Mouse (Mus musculus) cerebellum, postnatal 36 days (tissue): ENCODE data around the gene Fam229a.
"Not testable (repeated sequence)": the region's sequence is repeated elsewhere in the genome, so short reads cannot be mapped to it uniquely, and the experiment has no call there.

ENCODE experiments used
- DNase-seq, 2 experiments: peaks; one replicate each; pipeline ENCODE4 v3.0.0; 2021 to 2022; ENCODE audit warnings: mixed read lengths in 2 of 2

Fam229a gene

DNA sequence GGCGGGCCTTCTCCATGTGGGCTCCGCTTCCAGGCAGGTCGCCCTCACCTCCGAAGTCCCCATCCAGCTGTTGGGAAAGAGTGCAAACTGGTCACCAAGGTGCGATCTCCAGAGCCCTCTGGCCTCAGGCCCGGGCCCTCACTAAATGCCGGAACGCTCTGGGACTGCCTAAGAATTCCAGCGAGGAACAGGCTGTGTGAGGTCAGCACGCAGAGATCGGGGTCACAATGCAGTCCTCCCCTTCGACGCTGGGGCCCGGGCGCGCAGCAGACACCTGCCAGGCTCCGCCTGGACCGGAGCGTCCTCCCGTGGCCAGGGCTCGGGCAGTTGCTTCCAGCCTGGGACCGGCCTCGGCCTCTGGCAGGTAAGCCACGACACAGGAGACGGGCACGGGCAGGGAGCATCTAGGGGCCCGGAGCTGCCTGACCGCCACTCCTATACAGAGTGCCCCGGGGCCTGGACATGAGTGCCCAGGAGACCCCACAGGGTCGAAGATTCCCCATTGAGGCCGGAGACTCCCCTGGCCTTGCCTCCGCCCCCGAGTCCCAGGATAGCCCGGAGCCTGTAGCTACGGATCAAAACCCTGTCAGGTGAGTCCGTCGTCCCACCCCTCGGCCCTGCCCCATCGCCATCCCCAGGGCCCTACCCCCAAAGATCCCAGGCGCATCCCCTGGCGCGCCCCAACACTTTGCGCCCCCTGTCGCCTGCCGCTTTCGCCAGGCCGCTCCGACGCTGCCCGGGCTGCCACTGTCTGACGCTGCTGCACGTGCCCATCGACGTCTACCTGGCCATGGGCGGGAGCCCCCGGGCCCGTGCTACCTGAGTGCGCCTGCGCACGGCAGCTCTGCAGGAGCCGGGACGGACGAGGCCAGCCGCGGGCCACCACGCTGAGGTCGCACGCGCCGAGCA, at the start of gene Fam229a, which contains the start of gene Tssk3:
TSS of gene Fam229a (plus strand) at position 219 of the 909 bp plus-strand sequence.
TSS of gene Tssk3 (minus strand) at position 51 of the 909 bp plus-strand sequence.
- DNase-seq: peak; percentile 31 to 66

DNA sequence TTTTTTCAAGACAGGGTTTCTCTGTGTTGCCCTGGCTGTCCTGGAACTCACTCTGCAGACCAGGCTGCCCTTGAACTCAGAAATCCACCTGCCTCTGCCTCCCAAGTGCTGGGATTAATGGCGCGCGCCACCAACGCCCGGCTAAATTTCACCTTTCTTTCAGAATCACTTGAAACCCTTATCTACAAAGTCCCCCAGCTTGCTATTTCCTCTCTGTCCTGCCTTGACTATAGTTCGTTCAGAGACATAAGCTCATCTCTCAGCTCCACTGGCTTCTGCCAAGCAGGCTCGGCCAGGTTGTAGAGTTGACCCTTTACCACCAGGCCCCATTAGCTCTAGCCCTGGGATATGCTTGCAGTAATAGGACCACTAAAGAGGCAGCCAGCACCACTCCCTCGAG, 43.6 kb upstream of the Fam229a start:
- no peak for DNase-seq

DNA sequence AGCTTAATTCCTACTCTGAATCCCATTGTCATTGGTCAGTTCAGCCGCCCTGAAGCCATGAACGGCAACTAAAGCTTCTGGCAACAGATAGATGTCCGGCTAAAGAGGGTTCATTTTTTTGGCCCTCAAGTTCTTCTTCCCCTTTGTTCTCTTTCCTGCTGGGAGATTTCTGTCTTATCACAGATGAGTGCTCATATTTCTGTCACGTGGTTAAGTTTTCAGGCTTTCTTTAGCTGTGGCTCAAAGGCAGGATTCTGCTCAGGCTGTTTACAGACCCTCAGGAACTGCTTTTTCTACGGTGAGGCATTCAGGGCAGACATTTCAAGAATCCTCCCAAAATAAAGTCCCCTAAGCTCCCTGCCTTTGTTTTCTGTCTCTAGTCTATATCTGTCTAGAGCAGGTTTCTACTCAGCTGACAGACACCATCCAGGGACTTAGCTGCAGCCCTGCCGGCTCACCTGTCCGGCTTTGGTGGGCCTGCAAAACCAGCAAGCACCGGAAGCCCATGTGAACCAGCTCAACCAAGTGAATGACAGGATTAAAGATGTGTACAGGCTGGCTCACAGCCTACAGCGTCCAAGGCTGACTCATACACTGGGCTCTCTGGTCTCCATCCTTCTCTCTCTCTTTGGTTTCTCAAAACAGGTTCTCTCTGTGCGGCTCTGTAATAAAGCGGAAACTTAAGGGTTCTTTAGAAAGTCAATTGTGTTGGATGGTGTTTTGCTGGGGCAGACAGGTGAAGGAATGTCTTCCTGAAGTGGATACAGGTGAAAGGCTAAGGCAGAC, 43.0 kb upstream of the Fam229a start:
- DNase-seq: no peak

DNA sequence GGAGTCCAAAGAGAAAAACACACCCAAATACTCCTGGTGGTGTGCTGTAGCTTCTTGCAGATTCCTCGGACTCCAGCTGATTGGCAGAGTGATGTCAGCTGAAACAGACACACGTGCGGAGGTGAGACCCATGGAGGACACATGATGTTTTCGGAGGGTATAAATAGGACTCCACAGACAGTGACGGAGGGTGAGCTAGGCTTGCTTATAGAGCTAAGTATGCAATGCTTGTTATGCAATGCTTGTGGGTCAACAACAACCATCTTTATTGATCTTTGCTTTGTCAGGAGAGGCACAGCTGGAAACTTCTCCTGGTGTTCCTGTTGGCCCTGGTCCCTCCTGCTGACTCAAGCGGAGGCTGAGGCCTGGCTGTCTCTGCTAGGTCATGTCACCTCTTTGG, 42.3 kb upstream of the Fam229a start:
- DNase-seq: no peak

DNA sequence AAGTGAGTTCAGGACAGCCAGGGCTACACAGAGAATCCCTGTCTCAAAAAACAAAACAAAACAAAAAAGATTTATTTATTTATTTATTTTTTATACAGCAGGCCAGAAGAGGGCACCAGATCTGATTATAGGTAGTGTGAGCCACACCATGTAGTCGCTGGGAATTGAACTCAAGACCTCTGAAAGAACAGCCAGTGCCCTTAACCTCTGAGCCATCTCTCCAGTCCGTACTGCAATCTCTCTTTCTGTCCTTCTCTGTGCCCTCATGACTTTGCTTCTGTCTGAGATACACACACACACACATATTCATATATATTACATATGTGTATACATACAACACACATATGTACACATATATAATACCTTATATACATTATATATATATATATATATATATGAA, 40.1 kb upstream of the Fam229a start:
- no peak for DNase-seq

DNA sequence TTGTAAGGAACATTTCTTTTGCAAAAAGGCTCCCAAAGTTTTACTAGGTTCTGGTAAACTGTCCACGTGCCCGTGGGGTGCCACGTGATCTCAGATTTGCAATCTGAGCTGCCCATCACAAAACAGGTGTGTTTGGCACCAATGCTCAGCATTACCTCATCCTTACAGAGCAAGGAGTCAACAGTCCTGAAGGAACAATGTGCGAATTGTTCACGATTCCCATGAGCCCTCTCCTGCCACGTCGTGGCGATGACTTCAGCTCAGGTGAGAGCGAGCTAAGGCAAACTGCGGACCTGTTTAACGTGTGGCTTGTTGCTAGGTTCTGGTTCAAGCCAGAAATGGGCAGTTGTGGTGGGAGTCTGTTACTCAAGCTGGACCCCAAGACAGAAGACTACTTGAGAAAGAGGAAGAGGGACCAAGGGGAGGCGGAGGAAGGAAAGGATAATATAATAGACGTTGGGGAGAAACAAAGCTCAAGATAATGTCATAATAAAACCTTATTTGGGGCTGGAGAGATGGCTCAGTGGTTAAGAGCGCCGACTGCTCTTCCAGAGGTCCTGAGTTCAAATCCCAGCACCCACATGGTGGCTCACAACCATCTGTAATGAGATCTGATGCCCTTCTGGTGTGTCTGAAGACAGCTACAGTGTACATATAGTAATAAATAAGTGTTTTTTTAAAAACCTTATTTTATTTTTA, 39.4 kb upstream of the Fam229a start:
- DNase-seq: no peak

DNA sequence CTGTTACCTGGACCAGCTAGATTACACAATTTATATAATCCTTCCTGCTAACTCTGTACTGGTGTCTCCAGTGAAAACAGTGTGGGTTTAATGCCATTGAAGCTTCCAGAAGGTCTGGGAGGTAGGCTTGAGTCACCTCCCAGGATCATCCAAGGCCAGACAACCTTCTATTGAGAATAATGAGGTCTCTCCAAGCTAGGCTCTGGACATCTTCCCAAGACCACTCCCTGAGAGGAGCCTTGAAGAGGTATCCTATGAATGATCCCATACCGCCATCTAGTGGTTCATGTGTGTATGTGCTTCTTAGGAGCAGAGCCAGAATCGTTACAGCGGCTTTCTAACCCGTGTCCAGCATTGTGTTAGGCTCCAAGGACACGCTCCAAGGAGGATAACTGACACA, 35.7 kb upstream of the Fam229a start:
- DNase-seq: peak; percentile 51 to 79

DNA sequence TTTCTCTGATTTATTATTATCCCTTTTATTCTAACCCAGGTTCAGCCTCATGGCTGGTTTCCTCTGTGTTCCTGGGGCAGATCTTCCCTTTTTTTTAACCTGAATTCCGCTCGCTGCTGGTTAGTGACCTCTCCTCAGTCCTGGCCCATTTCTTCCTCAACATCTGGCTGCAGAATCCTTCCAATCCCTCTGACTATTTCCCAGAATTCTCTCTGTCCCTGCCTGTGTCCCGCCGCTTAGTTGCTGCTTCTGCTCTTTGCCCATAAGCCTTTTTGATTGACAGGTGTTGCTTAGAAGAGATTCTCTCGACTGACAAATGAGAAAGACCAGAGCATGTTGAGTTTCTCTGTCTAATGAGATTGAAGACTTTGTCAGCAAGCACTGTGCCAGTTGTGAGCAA, 34.9 kb upstream of the Fam229a start:
- no peak for DNase-seq

DNA sequence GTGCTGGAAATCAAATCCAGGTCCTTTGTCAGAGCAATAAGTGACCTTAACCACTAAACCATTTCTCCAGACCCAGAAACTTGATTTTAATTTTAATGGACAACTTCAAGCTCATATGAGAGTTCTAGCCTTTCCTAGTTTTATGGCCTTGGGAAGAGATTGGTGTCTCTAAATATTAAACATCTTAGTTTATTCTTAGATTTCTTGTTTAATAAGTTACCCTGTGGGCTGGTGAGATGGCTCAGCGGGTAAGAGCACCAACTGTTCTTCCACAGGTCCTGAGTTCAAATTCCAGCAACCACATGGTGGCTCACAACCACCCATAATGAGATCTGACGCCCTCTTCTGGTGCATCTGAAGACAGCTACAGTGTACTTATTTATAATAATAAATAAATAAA, 33.7 kb upstream of the Fam229a start:
- not testable (repeated sequence) for DNase-seq

DNA sequence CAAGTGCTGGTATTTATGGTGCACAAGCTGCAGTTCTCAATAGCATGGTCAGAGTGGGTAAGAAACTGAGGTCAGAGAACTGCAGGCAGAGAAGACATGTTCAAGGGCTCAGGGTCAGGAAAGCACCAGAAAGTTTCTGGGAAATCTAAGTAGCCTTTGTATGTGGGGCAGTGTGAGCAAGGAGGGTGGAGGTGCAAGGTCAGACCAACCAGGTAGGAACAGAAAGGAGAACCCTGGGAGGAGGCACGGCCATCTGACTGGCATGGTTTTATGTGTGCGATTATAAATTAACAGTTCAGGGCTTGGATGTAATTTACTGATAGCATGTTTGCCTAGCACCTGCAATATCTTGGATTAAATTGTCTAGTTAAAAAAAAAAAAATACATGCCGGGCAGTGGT, 31.3 kb upstream of the Fam229a start:
- DNase-seq: no peak

DNA sequence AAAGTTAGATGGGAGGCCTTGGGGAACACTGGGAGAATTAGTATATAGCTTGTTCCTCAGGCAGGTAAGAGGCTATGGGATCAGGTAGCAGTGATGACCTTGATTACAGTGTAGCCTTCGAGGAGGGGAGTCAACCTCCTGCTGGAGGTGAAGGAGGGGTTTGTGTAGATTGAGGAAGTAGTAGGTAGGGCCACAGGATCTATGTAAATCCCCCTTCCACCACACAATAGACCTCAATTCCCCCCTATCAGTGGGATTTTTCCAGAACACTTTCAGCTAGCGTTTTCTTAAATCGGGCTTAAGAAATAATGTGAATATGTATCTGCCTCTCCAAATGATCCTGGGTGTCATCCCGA, 30.2 kb upstream of the Fam229a start:
- no peak for DNase-seq

DNA sequence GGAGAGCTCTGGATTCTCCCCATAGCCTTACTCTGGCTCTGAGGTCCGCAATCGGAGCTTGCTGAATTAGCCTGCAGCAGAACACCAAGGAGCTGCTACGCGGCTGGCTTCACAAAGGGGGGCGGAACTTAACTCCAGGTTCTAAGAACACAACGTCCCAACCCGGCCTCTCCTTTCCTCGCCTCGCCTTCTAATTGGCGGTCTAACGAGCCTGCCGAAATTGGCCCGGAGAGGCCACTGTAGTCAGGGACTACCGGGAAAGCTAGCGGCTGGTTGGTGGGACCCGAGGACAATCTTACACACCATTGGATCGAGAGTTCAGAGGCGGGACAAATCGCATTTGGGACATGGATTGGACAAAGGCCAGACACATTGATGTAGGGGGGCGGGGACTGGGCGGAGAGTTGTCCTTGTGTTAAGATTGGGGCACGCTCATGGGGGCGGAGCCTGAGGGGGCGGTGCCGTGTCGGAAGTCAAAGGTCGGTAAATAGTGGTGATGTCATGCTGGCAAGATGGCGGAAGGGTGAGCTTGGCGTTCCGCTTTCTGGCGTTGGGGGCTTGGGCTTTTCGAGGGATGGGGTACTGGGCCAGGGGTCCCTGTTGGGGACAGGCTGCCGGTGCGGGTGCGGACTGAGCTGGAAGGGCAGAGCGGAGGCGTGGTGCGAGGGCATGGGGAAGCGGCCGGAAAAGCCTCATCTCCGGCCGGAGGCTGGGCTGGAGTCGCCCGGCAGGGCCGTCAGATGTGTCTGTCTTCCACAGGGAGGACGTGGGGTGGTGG, 29.6 kb upstream of the Fam229a start, which contains the start of gene Bsdc1:
TSS of gene Bsdc1 (plus strand) at position 399 of the 778 bp plus-strand sequence.
- DNase-seq: peak; percentile 100

DNA sequence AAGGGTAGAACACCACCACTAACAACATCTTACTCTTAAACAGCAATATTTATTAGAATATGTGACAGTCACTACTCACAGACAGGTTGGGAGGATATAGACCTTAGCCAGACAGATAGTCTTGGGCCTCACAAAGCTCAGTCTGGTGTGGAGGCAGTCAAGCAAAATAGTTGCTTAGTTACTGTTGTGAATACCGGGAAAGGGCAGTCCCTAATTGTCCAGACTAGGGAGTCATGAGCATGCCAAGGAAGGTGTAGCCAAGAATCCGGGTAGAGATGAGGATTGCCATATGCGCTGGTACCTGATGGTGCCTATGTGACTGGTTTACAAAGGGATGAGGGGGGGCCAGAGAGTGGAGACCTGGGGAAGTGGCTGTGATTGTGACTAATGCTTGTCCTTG, 28.9 kb upstream of the Fam229a start:
- peak in 1 of 2 experiments; percentile 14 for DNase-seq

DNA sequence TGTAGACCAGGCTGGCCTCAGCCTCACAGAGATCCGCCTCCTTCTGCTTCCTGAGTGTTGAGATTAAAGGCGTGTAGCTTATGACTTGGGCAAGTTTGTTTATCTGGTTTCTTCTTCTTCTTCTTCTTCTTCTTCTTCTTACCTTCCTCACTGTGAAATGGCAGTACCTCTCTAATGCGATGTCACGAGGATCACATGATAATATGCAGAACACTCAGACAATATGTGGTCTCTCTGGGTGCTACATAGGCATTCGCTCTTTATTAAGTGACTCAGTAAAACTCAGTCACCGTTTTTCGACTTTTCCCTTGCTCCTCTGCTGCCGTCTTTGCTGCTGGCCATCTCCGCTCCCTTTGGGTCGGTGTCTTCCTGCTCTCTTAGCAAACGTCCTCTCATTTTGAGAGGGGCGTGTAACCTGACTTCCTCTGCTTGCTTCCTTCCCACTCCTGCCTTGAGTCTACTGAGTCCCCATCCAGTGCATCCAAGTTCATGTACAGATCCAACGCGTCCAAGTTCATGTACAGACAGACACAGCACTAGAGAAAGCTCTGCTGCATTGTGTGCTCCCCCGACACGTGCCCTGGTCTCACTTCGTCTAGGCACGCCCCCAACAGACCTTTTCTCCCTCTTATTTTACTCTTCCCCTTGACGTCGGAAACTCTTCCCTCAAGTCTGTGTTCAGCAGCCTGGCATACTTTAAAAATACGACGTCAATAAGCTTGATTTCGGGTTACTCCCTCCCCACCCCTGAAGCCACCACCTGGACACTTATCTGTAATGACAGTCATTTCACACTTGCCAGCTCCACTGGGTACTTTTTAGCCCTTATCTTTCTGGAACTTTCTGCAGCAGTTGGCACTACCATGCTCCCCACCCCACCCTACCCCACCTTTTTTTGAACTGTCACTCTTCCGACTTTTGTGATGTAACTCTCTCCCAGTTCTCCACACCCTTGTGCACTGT, 27.6 kb upstream of the Fam229a start:
- no peak for DNase-seq

DNA sequence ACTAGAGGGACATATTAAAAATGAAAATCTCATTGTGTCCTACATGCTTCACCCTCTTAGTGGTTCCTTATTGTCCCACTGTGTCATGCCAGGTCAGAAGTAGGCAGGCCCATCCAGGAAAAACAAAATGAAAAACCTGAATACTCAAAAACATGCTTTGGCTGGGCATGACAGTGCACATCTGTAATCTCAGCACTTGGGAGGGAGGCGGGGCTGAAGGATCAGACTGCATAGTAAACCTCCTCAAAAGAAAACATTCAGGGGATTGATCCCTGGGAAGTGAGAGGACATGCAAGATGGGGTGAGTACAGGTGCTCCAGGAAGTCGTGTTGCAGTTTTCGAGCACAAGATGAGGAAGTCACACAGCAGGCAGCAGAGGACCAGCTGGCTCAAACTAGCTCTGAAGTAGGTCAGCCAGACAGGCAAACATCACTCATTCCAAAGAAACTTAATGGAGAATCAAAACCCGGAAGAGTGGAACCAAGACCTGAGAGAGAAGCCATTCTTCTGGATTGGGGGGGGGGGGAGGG, 26.6 kb upstream of the Fam229a start:
- DNase-seq: peak in 1 of 2 experiments; percentile 14

DNA sequence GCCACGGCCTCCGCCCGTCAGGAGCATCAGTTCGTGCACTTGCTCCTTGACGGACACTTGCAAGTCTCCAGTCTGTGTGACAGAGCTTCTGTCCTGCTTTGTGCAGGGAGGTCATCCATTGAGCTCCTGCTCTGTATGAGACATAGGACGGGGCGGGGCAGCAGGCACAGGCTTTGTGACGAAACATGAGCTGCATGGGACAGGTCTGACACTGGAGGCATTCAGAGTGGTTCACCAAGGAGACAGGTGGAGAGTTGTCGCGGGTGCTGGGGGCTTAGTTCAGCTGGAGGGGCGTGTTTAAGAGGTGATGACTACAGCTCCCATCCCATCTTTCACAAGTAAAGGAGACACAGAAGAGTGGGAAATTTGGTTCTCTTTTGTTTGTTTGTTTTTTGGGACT, 14.9 kb upstream of the Fam229a start:
- no peak for DNase-seq

DNA sequence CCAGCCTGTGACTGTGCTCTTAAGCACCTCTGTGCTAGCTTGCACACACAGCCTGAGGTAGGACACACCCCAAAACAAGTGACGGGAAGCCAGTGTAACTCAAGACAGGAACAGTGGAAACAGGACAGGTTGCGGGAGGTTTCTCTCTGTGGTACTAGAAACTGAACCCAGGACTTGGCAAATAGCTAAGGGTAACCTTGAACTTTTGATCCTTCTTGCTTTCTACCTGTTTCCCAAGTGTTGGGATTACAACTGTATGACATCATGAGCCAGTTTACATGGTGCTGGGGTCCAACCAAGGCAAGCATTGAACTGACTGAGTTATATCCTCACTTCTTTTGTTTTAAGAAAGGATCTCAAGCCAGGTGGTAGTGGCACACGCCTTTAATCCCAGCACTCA, 11.1 kb upstream of the Fam229a start:
- no peak for DNase-seq

DNA sequence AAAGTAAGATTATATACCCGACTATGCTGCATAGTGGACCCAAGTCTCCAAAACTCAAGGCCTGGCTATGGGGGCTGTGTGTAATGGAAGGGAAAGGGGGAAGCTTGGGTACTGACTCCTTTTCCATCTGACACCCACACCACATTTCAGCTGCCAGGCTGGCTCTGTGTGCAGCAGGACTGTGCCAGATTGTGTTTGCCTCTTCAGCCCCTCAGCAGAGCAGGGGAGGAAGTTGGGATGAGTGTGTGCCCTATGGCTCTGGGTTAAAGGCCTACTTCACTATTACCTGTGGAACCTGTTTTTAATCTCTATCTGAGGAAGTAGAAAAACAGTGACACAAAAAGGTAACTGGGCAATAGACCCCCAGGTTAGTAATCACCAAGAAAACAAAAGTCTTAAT, 9.9 kb upstream of the Fam229a start:
- no peak for DNase-seq

DNA sequence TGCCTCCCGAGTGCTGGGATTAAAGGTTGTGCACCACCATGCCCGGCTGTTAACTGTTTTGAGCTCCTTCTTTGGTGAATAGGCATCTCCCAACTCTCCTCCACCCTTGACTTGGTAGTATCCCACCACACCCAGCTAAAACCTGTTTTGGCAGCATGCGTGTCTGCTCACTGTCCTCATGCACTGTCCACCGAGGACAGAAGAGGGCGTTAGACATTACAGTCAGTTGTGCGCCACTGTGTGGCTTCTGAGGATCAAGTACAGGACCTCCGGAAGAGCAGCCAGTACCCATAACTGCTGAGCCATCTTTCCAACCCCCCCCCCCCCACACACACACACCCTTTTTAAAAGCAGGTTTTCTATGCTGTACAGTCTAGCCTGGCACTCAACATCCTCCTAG, 3.7 kb downstream of the Fam229a start:
- DNase-seq: no peak

DNA sequence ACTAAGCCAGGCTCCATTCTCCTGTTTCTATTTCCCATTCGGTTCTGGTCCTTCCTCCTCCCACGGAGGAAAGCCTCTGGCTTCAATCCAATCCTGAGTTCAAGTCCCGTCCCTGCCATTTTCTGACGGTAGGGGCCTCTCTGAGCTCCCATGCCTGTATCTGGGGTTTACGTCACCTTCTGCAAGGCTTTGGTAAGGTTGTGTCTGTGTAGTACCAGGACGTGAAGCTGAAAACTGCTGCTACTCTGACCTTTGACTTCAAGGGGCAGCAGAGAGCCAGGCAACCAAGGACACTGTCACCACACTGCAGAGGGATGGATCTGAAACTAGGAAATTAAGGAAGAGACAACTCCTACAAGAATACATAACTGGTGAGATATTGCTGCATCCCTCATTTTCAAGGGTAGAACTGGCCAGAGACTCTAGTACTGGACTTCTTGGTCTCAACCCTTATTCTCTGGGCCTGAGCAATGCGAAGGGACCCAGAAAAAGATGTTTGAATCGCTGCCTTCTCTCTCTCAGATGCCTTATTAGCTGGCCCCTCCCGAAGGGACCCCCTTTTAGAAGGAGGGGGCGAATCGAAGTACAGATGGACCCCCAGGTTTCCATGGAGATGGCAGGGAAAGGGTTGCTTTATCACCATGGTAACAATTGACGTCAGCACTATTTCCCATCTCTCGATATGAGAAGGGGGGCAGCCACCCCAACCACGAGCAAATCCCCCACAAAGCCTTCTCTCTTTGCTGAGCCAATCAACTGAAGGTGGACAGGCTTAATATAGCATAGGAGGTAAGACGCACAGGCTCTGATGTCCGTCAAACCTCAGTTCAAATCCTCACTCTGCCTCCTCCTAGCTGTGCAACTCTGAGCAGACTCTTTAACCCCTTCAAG, 4.9 kb downstream of the Fam229a start:
- DNase-seq: no peak
